9 mouse cellular contexts compared by ENCODE assay signal in the genomic region with DNA sequence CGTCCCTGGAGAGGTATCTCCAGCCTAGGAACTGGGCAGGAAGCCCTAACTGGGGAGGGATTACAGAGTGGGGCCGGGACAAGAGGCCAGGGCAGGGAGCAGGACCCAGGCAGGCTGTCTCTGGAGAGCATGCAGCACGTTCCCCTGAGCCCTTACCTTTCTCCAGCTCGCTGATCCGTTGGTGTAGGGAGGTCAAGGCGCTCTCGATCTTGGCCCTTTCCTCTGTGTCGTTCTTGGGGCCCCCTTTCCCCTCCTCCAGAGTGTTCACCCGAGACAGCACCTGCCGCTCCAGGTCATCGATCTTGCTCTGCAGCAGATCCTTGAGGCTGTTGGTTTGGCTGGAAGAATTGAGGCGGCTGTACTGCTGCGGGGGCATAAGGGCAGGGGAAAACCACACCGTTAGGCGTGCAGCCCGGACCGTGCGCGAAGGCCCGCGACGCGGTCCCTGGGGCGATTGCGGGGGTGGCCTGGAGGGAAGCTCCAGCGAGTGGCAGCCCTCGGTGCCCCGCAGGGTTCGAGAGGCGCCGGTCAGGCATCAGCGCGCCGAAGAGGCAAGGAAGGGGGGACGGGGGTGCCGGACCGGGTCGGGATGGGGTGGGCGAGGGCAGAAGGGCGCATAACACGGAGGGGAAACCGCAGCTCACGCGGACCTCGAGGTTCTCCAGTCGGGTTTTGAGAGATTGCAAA. TPM values are rescaled to one million over a fixed set of nuclear protein-coding genes. Genes with fewer than 3 reads are reported as not detected.
DNase-seq lines count a peak whose midpoint lies in the region; TF ChIP-seq lines count a peak whose summit lies in the region.
"Had no signal": no experiment of that assay in that cellular context is flagged by ENCODE, and none has a peak within 500 bp of the region (broad histone marks: within the 10 kb centered on the region; RNA-seq: fewer than 3 reads in every experiment).

No protein-coding gene starts in this region.

- peak overlapping the region; percentile 53 for H3K4me3 ChIP-seq in lung, adult 2 months (replicated peaks; ENCODE audit: extremely low read depth, low read depth, low read length)
- H3K4me3 ChIP-seq in limb, embryonic 10.5 days, result peak overlapping the region; percentile 61

- no peak for TF ChIP-seq POLR2A in lung, adult 2 months (IDR thresholded peaks at IDR 0.05; ENCODE audit: borderline replicate concordance, extremely low read depth, low read depth, low read length)

- H3K27me3 ChIP-seq in limb, embryonic 10.5 days (ENCODE audit: low read depth, poor library complexity, severe bottlenecking), result peaks cover 100% of the 10 kb centered on the region

- DNase-seq in lung, adult 2 months, result no peak
- no peak for DNase-seq in lung, postnatal 36 days
- peak; percentile 67 to 71 for DNase-seq in cerebellum, adult 18-20 months
- peak; percentile 53 for DNase-seq in gastrocnemius, postnatal 14 days
- DNase-seq in limb, embryonic 10.5 days (ENCODE audit: low spot score), result peak; percentile 50
- DNase-seq in retina, postnatal 1 day, result peak; percentile 46
- DNase-seq in urinary bladder, postnatal 4 days (ENCODE audit: low spot score in 2 of 2), result no peak
- no peak for DNase-seq in layer of hippocampus, postnatal 14 days (ENCODE audit: low spot score in 2 of 2)

- intact Hi-C loops in gastrocnemius, postnatal 14 days (cut with DNase I; ENCODE audit: low total_unique reads), result no loop called here

- H3K27ac ChIP-seq in limb, embryonic 10.5 days, result 0 out of 2 replicates have a peak overlapping the region, but pooled peaks have one; percentile 65

- H3K36me3 ChIP-seq in limb, embryonic 10.5 days, result no peaks in the 10 kb centered on the region

- H3K4me1 ChIP-seq in lung, adult 2 months (ENCODE audit: control insufficient read depth, insufficient read depth, low read length), result peaks cover 9% of the 10 kb centered on the region
- H3K4me1 ChIP-seq in limb, embryonic 10.5 days, result peaks cover 44% of the 10 kb centered on the region

- no peak for TF ChIP-seq CTCF in lung, adult 2 months (IDR thresholded peaks at IDR 0.05; ENCODE audit: insufficient read depth, low read length)

- H3K9me3 ChIP-seq in limb, embryonic 10.5 days (replicated peaks), result no peaks in the 10 kb centered on the region

- 4% methylated on average over 46 of the region's 46 CpGs for WGBS in lung, adult 2 months
- WGBS in limb, embryonic 10.5 days, result 1% methylated on average over 46 of the region's 46 CpGs

RNA-seq across cellular contexts. Expression of a gene that starts 0.9 kb away (rescaled TPM):
- polyA plus RNA-seq in lung, adult 2 months (2012; rRNA removed), result 8.7 and 11.8 TPM in 2 replicates
- under 1 TPM; 0.35 to 0.40 TPM for total RNA-seq in gastrocnemius, postnatal 14 days (2021)
- polyA plus RNA-seq in limb, embryonic 10.5 days (2016; fragmentation: Nextera tagmentation; extraction: Ambion mirVana), result 0.25 and 0.36 TPM in 2 replicates
- total RNA-seq in layer of hippocampus, postnatal 14 days (2021), result 100 to 1,000 TPM; 297 to 306 TPM
- total RNA-seq: neutrophil, adult 5-6 weeks had no signal

RNA-seq across cellular contexts. Expression of a gene that starts 55.5 kb away (rescaled TPM):
- polyA plus RNA-seq in lung, adult 2 months (2012; rRNA removed), result 16.0 and 21.9 TPM in 2 replicates
- total RNA-seq in gastrocnemius, postnatal 14 days (2021), result 1 to 10 TPM; 7.3 to 8.7 TPM
- polyA plus RNA-seq in limb, embryonic 10.5 days (2016; fragmentation: Nextera tagmentation; extraction: Ambion mirVana), result 22.7 and 27.2 TPM in 2 replicates
- total RNA-seq in layer of hippocampus, postnatal 14 days (2021), result 10 to 100 TPM; 26.3 to 27.7 TPM

RNA-seq across cellular contexts. Expression of a gene that starts 56.1 kb away (rescaled TPM):
- polyA plus RNA-seq in lung, adult 2 months (2012; rRNA removed), result 24.1 and 26.2 TPM in 2 replicates
- total RNA-seq in gastrocnemius, postnatal 14 days (2021), result 10 to 100 TPM; 25.7 to 26.9 TPM
- polyA plus RNA-seq in limb, embryonic 10.5 days (2016; fragmentation: Nextera tagmentation; extraction: Ambion mirVana), result 17.4 and 17.9 TPM in 2 replicates
- total RNA-seq in layer of hippocampus, postnatal 14 days (2021), result 10 to 100 TPM; 53.4 to 54.1 TPM

Comparison
In these comparisons a context has a peak if more than half of its experiments do, and no peak if none do; other contexts are left out.
1. DNase-seq: peak in cerebellum, adult 18-20 months (2 of 2), gastrocnemius, postnatal 14 days (single experiment), limb, embryonic 10.5 days (single experiment) and retina, postnatal 1 day (single experiment); none in lung, adult 2 months (single experiment), lung, postnatal 36 days (single experiment), urinary bladder, postnatal 4 days (0 of 2) and layer of hippocampus, postnatal 14 days (0 of 2).
2. RNA of a gene that starts 0.9 kb away (total RNA-seq): 297 to 306 TPM in layer of hippocampus, postnatal 14 days; 0.35 to 0.40 TPM in gastrocnemius, postnatal 14 days; every median in the first group is over 100 times any median in the second.